Mouse (Mus musculus): ENCODE measurements around the gene Krt25. TPM values are rescaled to one million over a fixed set of nuclear protein-coding genes. Genes with fewer than 3 reads are reported as not detected.

Krt25 gene
- polyA plus RNA-seq (2012; rRNA removed) = 0.16 and 0.18 TPM in 2 replicates

DNA sequence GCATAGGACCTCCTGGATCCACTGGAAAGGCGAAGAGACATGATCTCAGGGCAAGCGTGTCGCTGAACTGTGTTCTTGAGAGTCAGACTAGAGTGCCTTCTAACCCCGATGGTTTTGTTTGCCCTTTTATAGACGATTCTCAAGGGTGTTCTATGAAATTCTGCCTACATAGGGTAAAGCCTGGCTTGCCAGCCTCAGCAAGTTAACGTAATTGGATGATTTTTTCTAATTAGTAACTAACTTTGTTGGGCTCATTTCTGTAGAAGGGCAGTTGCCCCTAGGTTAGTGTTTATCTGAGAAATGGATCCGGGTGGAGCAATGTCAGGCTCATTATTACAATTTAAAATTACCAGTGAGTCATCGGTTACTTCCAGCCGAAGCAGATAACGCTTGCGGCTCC is at the start of gene Krt25:
Gene Krt25 (minus strand): TSS at position 101 of the 400 bp plus-strand sequence.
- 94% methylated on average over 11 of the region's 11 CpGs for WGBS
- Histone ChIP-seq H3K4me3 (ENCODE audit: control insufficient read depth, insufficient read depth, low read length) (no peak within 1 kb of the TSS), H3K27me3 (ENCODE audit: control insufficient read depth, insufficient read depth, low read length) (no peaks in the 10 kb centered on the region), H3K4me1 (replicated peaks; ENCODE audit: control insufficient read depth, insufficient read depth, low read length) (no peaks in the 10 kb centered on the region), H3K27ac (ENCODE audit: control insufficient read depth, insufficient read depth, low read length) (no peak within 1 kb of the TSS), H3K36me3 (ENCODE audit: control insufficient read depth, insufficient read depth, low read length) (no peaks in the 10 kb centered on the region)
- TF ChIP-seq CTCF (IDR thresholded peaks at IDR 0.05; ENCODE audit: borderline replicate concordance, control insufficient read depth, extremely low read depth, insufficient read depth, low read length, poor library complexity) (no peak), POLR2A (IDR thresholded peaks at IDR 0.05; ENCODE audit: control insufficient read depth, extremely low read depth, insufficient read depth, low read length, poor library complexity) (no peak)
- no peak for DNase-seq

DNA sequence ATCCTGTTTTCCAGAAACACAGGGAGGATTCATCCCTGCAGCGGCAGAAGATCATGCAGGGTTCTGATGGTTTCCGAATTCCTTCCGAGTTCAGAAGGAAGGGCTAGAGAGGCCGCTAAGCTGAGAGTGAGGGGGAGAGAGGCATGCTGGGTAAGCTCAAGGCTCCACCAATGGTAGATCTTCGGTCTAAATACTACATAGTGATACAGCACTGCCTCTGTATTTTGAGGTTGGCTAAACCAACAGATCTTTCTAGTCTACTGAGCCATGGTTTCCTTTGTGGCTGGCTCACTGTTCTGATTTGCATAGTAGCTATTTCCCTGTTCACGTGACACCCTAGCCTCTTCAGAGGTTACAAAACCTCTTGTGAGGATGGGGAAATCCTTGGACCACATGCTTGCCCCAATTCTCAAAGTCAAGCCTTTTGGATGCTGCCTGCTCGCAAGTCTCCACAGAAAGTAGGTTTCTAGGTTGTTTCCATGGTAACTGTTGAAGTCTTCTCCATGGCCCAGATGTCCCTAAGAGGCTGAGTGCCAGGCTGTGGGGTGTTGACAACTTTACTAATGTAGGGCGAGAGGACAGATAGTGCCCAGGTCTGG is 47.2 kb upstream of the Krt25 start:
- 58% methylated on average over 8 of the region's 8 CpGs for WGBS
- TF ChIP-seq CTCF (IDR thresholded peaks at IDR 0.05; ENCODE audit: borderline replicate concordance, control insufficient read depth, extremely low read depth, insufficient read depth, low read length, poor library complexity) = no peak
- TF ChIP-seq POLR2A (IDR thresholded peaks at IDR 0.05; ENCODE audit: control insufficient read depth, extremely low read depth, insufficient read depth, low read length, poor library complexity) = no peak
- Histone ChIP-seq H3K27me3 (ENCODE audit: control insufficient read depth, insufficient read depth, low read length) (no peaks in the 10 kb centered on the region), H3K36me3 (ENCODE audit: control insufficient read depth, insufficient read depth, low read length) (no peaks in the 10 kb centered on the region), H3K27ac (ENCODE audit: control insufficient read depth, insufficient read depth, low read length) (no peak overlapping the region), H3K4me3 (ENCODE audit: control insufficient read depth, insufficient read depth, low read length) (no peak overlapping the region), H3K4me1 (replicated peaks; ENCODE audit: control insufficient read depth, insufficient read depth, low read length) (peaks cover 12% of the 10 kb centered on the region)
- DNase-seq = peak; percentile 4

DNA sequence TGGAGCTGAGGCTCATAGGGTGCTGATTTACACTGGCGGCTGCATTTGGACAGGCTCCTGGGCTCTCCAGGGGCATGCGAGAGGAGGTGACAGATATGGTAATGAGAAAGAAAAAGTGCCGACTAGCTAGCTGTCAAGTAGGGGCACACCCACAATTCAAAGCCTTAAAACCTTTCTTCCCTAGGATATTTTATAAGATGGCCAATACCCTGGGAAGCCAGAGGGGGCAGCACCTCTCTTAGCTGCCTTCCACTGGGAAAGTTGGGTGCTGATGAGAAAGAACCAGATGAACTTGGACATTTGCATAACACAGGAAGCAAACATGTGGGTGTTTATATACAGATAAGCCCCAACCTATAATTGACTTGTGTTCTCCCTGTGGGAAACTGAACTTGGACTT is 46.5 kb upstream of the Krt25 start:
- no peaks in the 10 kb centered on the region for H3K36me3 ChIP-seq (ENCODE audit: control insufficient read depth, insufficient read depth, low read length)
- peaks cover 12% of the 10 kb centered on the region for H3K4me1 ChIP-seq (replicated peaks; ENCODE audit: control insufficient read depth, insufficient read depth, low read length)
- H3K27ac ChIP-seq (ENCODE audit: control insufficient read depth, insufficient read depth, low read length) = no peak overlapping the region
- no peak for DNase-seq
- H3K27me3 ChIP-seq (ENCODE audit: control insufficient read depth, insufficient read depth, low read length) = no peaks in the 10 kb centered on the region
- 29% methylated on average over 3 of the region's 3 CpGs for WGBS
- H3K4me3 ChIP-seq (ENCODE audit: control insufficient read depth, insufficient read depth, low read length) = no peak overlapping the region
- no peak for TF ChIP-seq CTCF (IDR thresholded peaks at IDR 0.05; ENCODE audit: borderline replicate concordance, control insufficient read depth, extremely low read depth, insufficient read depth, low read length, poor library complexity)
- TF ChIP-seq POLR2A (IDR thresholded peaks at IDR 0.05; ENCODE audit: control insufficient read depth, extremely low read depth, insufficient read depth, low read length, poor library complexity) = no peak

DNA sequence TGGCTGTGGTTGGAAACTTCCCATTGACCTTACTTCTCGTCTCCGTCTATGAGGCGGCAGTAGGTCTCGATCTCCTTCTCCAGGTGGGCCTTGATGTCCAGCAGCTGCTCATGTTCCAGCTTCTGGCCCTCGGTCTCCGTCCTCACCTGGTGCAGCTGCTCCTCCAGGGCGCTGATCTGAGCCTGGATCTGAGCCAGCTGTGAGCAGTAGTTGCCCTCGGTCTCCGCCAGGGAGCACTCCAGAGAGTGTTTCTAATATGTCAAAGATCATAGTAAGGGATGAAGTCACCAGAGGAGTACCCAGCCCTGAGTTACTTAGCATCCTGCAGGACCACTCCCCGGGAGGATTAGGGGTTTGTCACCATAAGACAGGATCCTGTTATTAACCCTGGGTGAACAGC is 44.0 kb upstream of the Krt25 start:
- peak; percentile 21 for DNase-seq
- no peak for TF ChIP-seq CTCF (IDR thresholded peaks at IDR 0.05; ENCODE audit: borderline replicate concordance, control insufficient read depth, extremely low read depth, insufficient read depth, low read length, poor library complexity)
- no peak for TF ChIP-seq POLR2A (IDR thresholded peaks at IDR 0.05; ENCODE audit: control insufficient read depth, extremely low read depth, insufficient read depth, low read length, poor library complexity)

DNA sequence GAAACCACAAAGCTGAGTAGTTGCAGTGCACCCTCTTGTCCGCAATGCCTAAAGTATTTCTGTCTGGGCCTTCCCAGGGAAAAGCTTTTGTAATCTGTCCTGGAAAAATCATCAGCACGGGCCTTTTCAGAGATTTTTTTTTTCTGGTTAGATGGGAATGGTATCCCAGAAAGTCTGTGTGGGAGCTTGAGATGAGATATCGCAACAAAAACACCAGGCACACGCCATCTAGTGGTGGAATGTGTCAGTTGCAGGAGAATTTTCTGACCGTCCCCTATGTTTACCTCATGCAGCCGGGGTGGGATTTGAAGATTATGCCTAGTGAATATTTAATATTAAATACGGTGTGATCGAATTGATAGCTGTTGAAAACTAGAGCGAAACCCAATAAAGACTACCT is 41.7 kb upstream of the Krt25 start:
- peak; percentile 8 for DNase-seq
- no peak for TF ChIP-seq POLR2A (IDR thresholded peaks at IDR 0.05; ENCODE audit: control insufficient read depth, extremely low read depth, insufficient read depth, low read length, poor library complexity)
- TF ChIP-seq CTCF (IDR thresholded peaks at IDR 0.05; ENCODE audit: borderline replicate concordance, control insufficient read depth, extremely low read depth, insufficient read depth, low read length, poor library complexity) = no peak
- 0 out of 2 replicates have a peak, but pooled peaks cover 4% of the 10 kb centered on the region for H3K4me1 ChIP-seq (replicated peaks; ENCODE audit: control insufficient read depth, insufficient read depth, low read length)
- no peak overlapping the region for H3K4me3 ChIP-seq (ENCODE audit: control insufficient read depth, insufficient read depth, low read length)
- 20% methylated on average over 9 of the region's 9 CpGs for WGBS
- H3K36me3 ChIP-seq (ENCODE audit: control insufficient read depth, insufficient read depth, low read length) = no peaks in the 10 kb centered on the region
- no peaks in the 10 kb centered on the region for H3K27me3 ChIP-seq (ENCODE audit: control insufficient read depth, insufficient read depth, low read length)
- H3K27ac ChIP-seq (ENCODE audit: control insufficient read depth, insufficient read depth, low read length) = no peak overlapping the region

More for the DNA sequence above, 44.0 kb upstream of the Krt25 start:
- H3K4me3 ChIP-seq (ENCODE audit: control insufficient read depth, insufficient read depth, low read length) = no peak overlapping the region
- WGBS = 54% methylated on average over 10 of the region's 10 CpGs
- H3K4me1 ChIP-seq (replicated peaks; ENCODE audit: control insufficient read depth, insufficient read depth, low read length) = peaks cover 12% of the 10 kb centered on the region
- no peaks in the 10 kb centered on the region for H3K27me3 ChIP-seq (ENCODE audit: control insufficient read depth, insufficient read depth, low read length)
- H3K36me3 ChIP-seq (ENCODE audit: control insufficient read depth, insufficient read depth, low read length) = no peaks in the 10 kb centered on the region
- H3K27ac ChIP-seq (ENCODE audit: control insufficient read depth, insufficient read depth, low read length) = no peak overlapping the region

- H3K4me3 ChIP-seq (ENCODE audit: control insufficient read depth, insufficient read depth, low read length) = no peak overlapping the region
- H3K4me1 ChIP-seq (replicated peaks; ENCODE audit: control insufficient read depth, insufficient read depth, low read length) = peaks cover 5% of the 10 kb centered on the region
- no peak for TF ChIP-seq CTCF (IDR thresholded peaks at IDR 0.05; ENCODE audit: borderline replicate concordance, control insufficient read depth, extremely low read depth, insufficient read depth, low read length, poor library complexity)
- no peak overlapping the region for H3K27ac ChIP-seq (ENCODE audit: control insufficient read depth, insufficient read depth, low read length)
- 39% methylated on average over 8 of the region's 8 CpGs for WGBS
- H3K27me3 ChIP-seq (ENCODE audit: control insufficient read depth, insufficient read depth, low read length) = no peaks in the 10 kb centered on the region
- no peaks in the 10 kb centered on the region for H3K36me3 ChIP-seq (ENCODE audit: control insufficient read depth, insufficient read depth, low read length)
- DNase-seq = no peak
Measured at GRCm38 (mm10) chr11:99361423-99361822, 38.7 kb upstream of the Krt25 start.

DNA sequence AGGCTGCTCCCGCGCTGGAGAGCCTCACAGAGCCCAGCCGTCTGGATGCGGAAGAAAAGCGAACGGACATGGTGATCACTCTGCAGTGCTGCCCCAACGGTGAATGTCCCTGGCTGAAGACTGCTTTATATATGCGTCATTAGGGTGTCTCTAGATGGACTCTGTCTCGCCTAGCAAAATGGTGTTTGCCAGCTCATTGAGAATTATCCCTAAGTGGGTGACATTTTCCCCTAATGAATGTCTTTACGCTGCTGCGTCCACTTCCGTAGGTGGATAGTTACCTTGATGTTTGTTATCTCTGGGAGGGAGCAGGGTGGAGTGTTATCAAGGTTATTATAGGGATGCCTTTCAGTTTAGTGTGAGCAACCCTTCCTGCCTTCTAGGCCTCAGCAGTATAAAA is 28.3 kb upstream of the Krt25 start, which contains the start of gene Krt27:
Gene Krt27 (minus strand): TSS at position 101 of the 400 bp plus-strand sequence.
- Histone ChIP-seq H3K4me3 (ENCODE audit: control insufficient read depth, insufficient read depth, low read length) (no peak within 1 kb of the TSS), H3K4me1 (replicated peaks; ENCODE audit: control insufficient read depth, insufficient read depth, low read length) (no peaks in the 10 kb centered on the region), H3K27ac (ENCODE audit: control insufficient read depth, insufficient read depth, low read length) (no peak within 1 kb of the TSS), H3K36me3 (ENCODE audit: control insufficient read depth, insufficient read depth, low read length) (no peaks in the 10 kb centered on the region), H3K27me3 (ENCODE audit: control insufficient read depth, insufficient read depth, low read length) (no peaks in the 10 kb centered on the region)
- no peak for TF ChIP-seq CTCF (IDR thresholded peaks at IDR 0.05; ENCODE audit: borderline replicate concordance, control insufficient read depth, extremely low read depth, insufficient read depth, low read length, poor library complexity)
- no peak for TF ChIP-seq POLR2A (IDR thresholded peaks at IDR 0.05; ENCODE audit: control insufficient read depth, extremely low read depth, insufficient read depth, low read length, poor library complexity)
- WGBS = 83% methylated on average over 12 of the region's 12 CpGs
- no peak for DNase-seq

All from thymus, adult 2 months (tissue).